Mouse (Mus musculus) heart, postnatal 0 days (tissue): ENCODE results near the gene Arhgef6. TPM values are rescaled to one million over a fixed set of nuclear protein-coding genes. Genes with fewer than 3 reads are reported as not detected.
A peak's percentile ranks its signal among the peaks of the same experiment; 100 is the strongest.

Experiments
- ATAC-seq: fragments of 200-750 bp; cut with Nextera tagmentation; 2 replicates; pipeline ENCODE4 v1.8.0; 2017; ENCODE audit warnings: low read depth, moderate number of reproducible peaks, moderate library complexity; ENCODE audit not compliant: insufficient read depth
- DNase-seq: peaks from one replicate; pipeline ENCODE4 v3.0.0-alpha.2; 2016; ENCODE audit warnings: low spot score
- H3K27ac ChIP-seq: fragments of 300-500 bp; sonication (generic); 2 replicates; pipeline ENCODE4 v1.5.1; 2014; ENCODE audit warnings: low read depth, mild to moderate bottlenecking
- H3K27me3 ChIP-seq: fragments of 300-500 bp; sonication (generic); 2 replicates; pipeline ENCODE4 v1.6.1; 2014; ENCODE audit warnings: low read length, mixed read lengths; ENCODE audit not compliant: control insufficient read depth, insufficient read depth
- H3K36me3 ChIP-seq: fragments of 300-500 bp; sonication (generic); replicated peaks from 2 replicates; pipeline ENCODE4 v1.6.1; 2014; ENCODE audit warnings: low read length, mixed read lengths; ENCODE audit not compliant: control insufficient read depth, insufficient read depth
- H3K4me1 ChIP-seq: fragments of 300-500 bp; sonication (generic); 2 replicates; pipeline ENCODE4 v1.6.1; 2014; ENCODE audit warnings: antibody characterized with exemption; ENCODE audit not compliant: control insufficient read depth, insufficient read depth
- H3K4me2 ChIP-seq: fragments of 300-500 bp; sonication (generic); 2 replicates; pipeline ENCODE4 v1.6.1; 2014; ENCODE audit warnings: low read depth, mild to moderate bottlenecking, low read length, moderate library complexity
- H3K4me3 ChIP-seq: fragments of 300-500 bp; sonication (generic); 2 replicates; pipeline ENCODE4 v1.5.1; 2014; ENCODE audit warnings: low read depth, low read length
- H3K9ac ChIP-seq: fragments of 300-500 bp; sonication (generic); replicated peaks from 2 replicates; pipeline ENCODE4 v1.6.1; 2014; ENCODE audit warnings: low read depth, low read length, mixed read lengths
- H3K9me3 ChIP-seq: fragments of 300-500 bp; sonication (generic); replicated peaks from 2 replicates; pipeline ENCODE4 v1.6.1; 2016; ENCODE audit warnings: low read length; ENCODE audit not compliant: control insufficient read depth
- CTCF ChIP-seq: IDR thresholded peaks from 2 replicates; pipeline ENCODE4 v1.5.1; 2016; ENCODE audit warnings: antibody characterized with exemption, control low read depth, low read depth
- EP300 ChIP-seq: IDR thresholded peaks from 2 replicates; pipeline ENCODE4 v1.6.1; 2016; ENCODE audit warnings: antibody characterized with exemption, low read depth
- WGBS: fragments of 180-500 bp; shearing (Covaris S2); extraction: QIAGEN DNeasy Blood & Tissue Kit; methylation state at CpG from one replicate; pipeline ENCODE4 v1.1.7; 2014; 5-methylcytosine and 5-hydroxymethylcytosine counted together
- polyA plus RNA-seq: library from polyadenylated mRNA; unstranded; fragments of >200 nt; fragmentation: Nextera tagmentation; extraction: Ambion mirVana; gene quantifications from 2 replicates; pipeline ENCODE4 v1.2.1, GENCODE M21; 2015
- total RNA-seq: library from RNA; depleted of rRNA; stranded (reverse); fragments of >200 nt; gene quantifications from 2 replicates; pipeline ENCODE4 v1.2.3, GENCODE M21; 2014; ENCODE audit warnings: low replicate concordance

Gene Arhgef6
- total and polyA plus RNA-seq, 2 experiments from 2014 or later: 33.6 to 69.1 TPM

- ATAC-seq (no peak), DNase-seq (no peak)
- Histone ChIP-seq H3K4me3 (no peak overlapping the region), H3K4me2 (no peak overlapping the region), H3K9ac (no peak overlapping the region), H3K36me3 (peaks cover 14% of the 10 kb centered on the region; the same call in 1 of the 2 replicates), H3K27ac (no peak overlapping the region), H3K9me3 (no peaks in the 10 kb centered on the region), H3K27me3 (no peaks in the 10 kb centered on the region), H3K4me1 (no peaks in the 10 kb centered on the region)
- WGBS: 87% methylated on average over 2 of the region's 2 CpGs
- TF ChIP-seq EP300: no peak
- no peak for TF ChIP-seq CTCF
Measured at GRCm38 (mm10) chrX:57373543-57373942, 35.0 kb upstream of the Arhgef6 start.

- no peak overlapping the region for H3K9ac ChIP-seq
- ATAC-seq (no peak), DNase-seq (no peak)
- TF ChIP-seq CTCF: no peak
- no peak for TF ChIP-seq EP300
- 0 out of 2 replicates have a peak, but pooled peaks cover 10% of the 10 kb centered on the region for H3K36me3 ChIP-seq
- H3K4me2 ChIP-seq: no peak overlapping the region
- H3K9me3 ChIP-seq: no peaks in the 10 kb centered on the region
- no peak overlapping the region for H3K4me3 ChIP-seq
- no peaks in the 10 kb centered on the region for H3K4me1 ChIP-seq
- WGBS: 63% methylated on average over 4 of the region's 4 CpGs
- no peaks in the 10 kb centered on the region for H3K27me3 ChIP-seq
- H3K27ac ChIP-seq: no peak overlapping the region
Measured at GRCm38 (mm10) chrX:57372965-57373364, 34.4 kb upstream of the Arhgef6 start.

GRCm38 (mm10) chrX:57364891-57365569, 26.5 kb upstream of the Arhgef6 start:
- Histone ChIP-seq H3K4me2 (no peak overlapping the region), H3K4me3 (no peak overlapping the region), H3K27me3 (no peaks in the 10 kb centered on the region), H3K36me3 (no peaks in the 10 kb centered on the region), H3K27ac (no peak overlapping the region), H3K9ac (no peak overlapping the region), H3K4me1 (no peaks in the 10 kb centered on the region), H3K9me3 (no peaks in the 10 kb centered on the region)
- TF ChIP-seq EP300 (no peak), CTCF (no peak)
- ATAC-seq: no peak
- 59% methylated on average over 2 of the region's 2 CpGs for WGBS
- no peak for DNase-seq

- H3K9me3 ChIP-seq: no peaks in the 10 kb centered on the region
- H3K36me3 ChIP-seq: no peaks in the 10 kb centered on the region
- no peak overlapping the region for H3K9ac ChIP-seq
- no peak overlapping the region for H3K4me3 ChIP-seq
- no peak for TF ChIP-seq CTCF
- no peak for TF ChIP-seq EP300
- H3K4me2 ChIP-seq: no peak overlapping the region
- ATAC-seq: no peak
- H3K4me1 ChIP-seq: no peaks in the 10 kb centered on the region
- no peak for DNase-seq
- H3K27ac ChIP-seq: no peak overlapping the region
- H3K27me3 ChIP-seq: no peaks in the 10 kb centered on the region
- 60% methylated on average over 1 of the region's 1 CpGs for WGBS
Measured at GRCm38 (mm10) chrX:57359316-57359715, 20.8 kb upstream of the Arhgef6 start.

- ATAC-seq (no peak), DNase-seq (peak; percentile 9)
Measured at GRCm38 (mm10) chrX:57339220-57339619, 691 bp upstream of the Arhgef6 start.

GRCm38 (mm10) chrX:57337582-57337981, 947 bp downstream of the Arhgef6 start:
- no peak for DNase-seq
- Histone ChIP-seq H3K27me3 (no peaks in the 10 kb centered on the region), H3K27ac (no peak overlapping the region), H3K9ac (no peak overlapping the region), H3K4me1 (no peaks in the 10 kb centered on the region), H3K4me3 (peak overlapping the region; percentile 23; the same call in 1 of the 2 replicates), H3K9me3 (no peaks in the 10 kb centered on the region), H3K4me2 (peak overlapping the region; percentile 40; the same call in 1 of the 2 replicates), H3K36me3 (no peaks in the 10 kb centered on the region)
- no peak for ATAC-seq
- TF ChIP-seq EP300 (no peak), CTCF (no peak)

More at GRCm38 (mm10) chrX:57339220-57339619, 691 bp upstream of the Arhgef6 start:
- 35% methylated on average over 4 of the region's 4 CpGs for WGBS
- H3K27me3 ChIP-seq: no peaks in the 10 kb centered on the region
- peak overlapping the region; percentile 40; the same call in 1 of the 2 replicates for H3K4me2 ChIP-seq
- H3K27ac ChIP-seq: peak overlapping the region; percentile 46; the same call in 1 of the 2 replicates
- TF ChIP-seq CTCF (no peak), EP300 (no peak)
- H3K9me3 ChIP-seq: no peaks in the 10 kb centered on the region
- H3K9ac ChIP-seq: no peak overlapping the region
- H3K36me3 ChIP-seq: no peaks in the 10 kb centered on the region
- H3K4me1 ChIP-seq: no peaks in the 10 kb centered on the region
- H3K4me3 ChIP-seq: no peak overlapping the region
